Mouse (Mus musculus): ENCODE results near the gene Ier2.

The Ier2 gene

DNA sequence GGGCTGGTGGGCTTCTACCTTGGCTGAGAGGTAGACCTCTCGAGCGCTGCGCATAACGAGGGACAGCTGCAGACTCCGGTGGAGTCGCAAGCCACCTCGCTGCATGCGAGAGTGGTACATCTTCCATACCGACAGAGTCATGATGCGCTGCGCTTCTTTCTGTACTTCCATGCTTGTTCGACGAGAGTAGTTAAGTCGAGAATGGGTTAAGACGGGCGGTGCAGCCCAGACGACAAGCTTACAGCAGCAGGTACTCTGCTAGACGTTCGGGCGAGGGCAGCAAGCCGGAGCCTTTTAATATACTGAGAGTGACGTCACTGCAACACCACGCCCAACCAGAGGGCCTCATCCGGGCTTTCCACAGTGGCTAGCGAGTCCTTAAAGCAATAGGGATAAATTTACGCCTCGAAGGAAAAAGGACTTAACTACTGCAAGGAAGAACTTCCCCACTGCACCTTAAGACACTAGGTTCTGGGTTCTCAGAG is at the start of gene Ier2:
Ier2 (minus strand) TSS at position 272 of the 485 bp plus-strand sequence.
- DNase-seq, result peak; percentile 95

DNA sequence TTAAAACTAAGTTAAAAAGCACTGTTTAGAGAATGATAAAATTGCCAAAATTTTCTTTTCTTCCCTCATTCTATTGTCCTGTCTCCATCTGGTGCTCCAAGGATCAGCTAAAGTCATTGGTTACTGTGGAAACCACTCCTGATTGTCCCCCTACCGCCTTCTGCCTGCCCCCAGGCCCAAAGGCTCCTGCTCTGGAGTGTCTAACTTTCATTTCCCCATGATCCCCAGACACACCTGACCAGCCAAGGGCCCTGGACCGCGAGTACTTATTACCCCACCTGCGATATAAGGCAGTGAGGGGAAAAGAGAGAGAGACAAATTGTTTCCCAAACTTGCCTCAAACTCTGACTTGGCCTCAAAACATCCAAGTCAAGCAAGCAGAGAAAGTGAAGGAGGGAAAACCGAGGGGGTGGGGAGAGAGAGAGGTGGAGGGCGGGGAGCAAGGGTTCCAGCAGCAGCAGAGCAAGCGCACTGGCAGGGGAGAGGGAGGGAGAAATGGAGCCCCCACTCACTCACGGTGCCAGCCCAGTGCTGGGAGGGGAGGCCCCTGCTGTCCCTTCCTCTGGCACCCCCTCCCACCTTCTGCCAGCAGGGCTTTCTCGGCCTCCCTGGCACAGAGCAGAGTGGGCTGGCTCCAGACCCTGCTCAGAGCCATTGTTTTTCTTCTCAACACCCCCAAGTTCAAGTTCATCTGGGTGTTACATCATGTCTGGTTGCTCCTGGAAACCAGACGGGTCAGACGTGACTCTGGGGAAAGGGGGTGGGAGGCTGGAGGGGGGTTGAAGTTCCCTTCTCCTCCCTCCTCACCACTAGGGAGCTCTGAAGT is 49.5 kb upstream of the Ier2 start:
- no peak for DNase-seq

DNA sequence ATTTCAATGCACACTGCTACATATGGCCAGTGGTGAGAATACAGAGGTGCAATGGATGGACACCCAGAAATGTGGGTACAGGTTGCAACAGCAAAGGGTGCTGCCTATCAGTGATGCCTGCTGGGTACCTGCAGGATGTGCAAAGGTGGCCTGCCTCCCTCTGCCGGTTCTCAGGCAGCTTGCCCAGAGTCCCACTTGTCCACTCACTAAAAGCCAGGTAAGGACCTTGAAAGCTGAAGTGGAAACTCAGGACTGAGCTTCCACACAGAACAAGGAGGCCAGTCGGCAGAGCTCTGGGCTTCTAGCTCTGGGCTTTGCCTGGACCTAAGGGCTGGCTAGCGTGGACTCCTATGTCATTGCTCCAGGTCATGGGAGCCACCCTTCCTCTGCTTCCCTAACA is 48.7 kb upstream of the Ier2 start:
- no peak for DNase-seq

DNA sequence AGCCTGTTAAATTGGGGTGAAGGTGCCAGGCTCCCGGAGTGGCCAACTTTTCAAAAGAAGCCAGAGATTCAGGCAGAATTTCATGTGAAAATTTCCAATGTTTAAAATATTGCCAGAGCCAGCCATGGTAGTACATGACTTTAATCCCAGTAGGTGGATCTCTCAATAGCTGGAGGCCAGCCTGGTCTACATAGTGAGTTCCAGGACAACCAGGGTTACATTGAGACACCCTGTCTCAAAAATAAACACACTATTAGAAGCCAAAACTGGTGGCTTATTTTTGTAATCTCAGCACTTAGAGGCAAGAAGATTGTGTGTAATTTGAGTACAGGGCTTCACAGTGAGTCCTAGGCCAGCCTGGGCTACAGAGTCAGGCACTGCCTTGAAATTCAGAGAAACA is 47.3 kb upstream of the Ier2 start:
- DNase-seq, result no peak

DNA sequence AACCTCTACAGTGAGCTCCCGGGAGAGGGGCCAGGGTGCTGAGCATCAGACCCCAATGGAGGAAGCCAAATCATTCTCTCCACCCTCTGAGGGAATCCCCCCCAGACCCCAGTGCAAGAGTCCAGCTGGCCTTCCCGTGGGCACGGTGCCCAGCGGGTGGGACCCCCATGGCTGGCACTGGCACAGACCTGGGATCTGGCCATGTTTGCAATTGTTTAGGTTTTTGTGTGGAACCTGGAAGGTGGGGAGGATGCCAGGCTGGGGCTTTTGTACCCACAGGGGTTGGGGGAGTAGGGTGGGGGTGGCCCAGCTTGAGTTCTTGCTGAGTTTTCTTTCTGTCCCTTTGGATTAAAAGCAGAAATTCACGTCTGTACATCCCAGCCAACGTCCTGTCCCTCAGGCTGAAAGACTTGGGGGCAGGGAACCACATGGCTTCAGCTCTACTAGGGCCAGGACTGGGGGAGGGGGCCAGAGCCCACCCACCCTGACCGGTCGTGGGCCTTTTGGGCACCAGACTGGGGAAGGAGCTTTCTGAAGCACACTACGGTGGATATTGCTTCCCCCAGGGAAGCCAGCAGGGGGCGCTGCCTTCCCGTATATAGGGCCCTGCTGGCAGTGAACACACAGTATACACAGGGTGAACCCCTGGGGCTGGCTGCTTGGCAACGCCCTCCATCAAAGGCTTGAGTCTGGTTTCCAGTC is 46.3 kb upstream of the Ier2 start:
- DNase-seq, result peak; percentile 89

DNA sequence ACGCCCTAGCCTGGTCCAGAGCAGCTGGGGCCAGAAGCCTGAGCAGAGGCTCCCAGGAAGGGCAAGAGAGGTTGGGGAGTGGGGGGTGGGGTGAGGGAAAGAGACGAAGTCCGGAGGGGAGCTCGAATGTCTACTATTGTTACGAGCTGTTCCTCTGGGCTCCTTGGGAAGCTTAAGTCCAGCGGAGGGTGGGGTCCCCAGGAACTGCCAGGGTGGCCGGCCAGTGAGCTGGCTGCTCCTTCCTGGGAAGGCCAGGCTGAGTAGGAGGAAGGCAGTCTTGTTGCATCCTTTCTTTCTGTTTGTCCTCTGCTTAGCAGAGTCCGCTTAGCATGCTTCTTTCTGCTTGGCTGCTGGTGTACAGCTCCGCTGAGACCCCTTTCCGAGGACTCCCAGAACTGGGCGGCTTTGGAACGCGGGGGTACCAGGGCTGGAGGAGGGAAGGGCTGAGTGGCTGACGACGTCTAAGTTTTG is 45.5 kb upstream of the Ier2 start:
- DNase-seq, result no peak

DNA sequence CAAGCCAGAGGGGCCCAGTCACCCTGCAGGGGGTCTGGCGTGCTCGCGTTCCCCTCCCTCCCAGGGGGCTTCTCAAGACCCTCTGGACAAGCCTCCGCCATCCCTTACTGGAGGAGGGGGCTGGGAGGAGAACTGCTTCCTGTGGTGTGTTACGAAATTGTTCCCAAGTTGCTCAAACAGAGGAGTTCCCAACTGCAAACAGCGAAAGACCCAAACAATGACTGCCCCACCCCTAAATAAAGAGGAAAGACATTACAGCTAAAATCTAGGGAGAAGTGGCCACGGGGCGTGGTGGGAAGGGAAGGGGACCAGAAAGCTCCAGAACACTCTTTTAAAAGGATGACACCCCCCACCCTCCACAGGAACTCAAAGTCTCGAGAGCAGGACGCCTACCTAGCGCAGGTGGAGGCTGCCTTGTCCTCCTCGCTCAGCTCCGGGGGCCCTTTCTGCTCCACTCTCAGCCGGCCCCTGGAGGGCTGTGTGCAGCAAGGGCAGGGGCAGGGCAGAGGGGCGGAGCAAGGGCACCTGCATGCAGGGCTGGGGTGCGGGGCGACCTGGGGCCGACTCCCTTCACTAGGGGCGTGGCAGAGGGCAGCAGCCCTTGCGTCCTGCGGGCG is 44.7 kb upstream of the Ier2 start:
- DNase-seq, result no peak

DNA sequence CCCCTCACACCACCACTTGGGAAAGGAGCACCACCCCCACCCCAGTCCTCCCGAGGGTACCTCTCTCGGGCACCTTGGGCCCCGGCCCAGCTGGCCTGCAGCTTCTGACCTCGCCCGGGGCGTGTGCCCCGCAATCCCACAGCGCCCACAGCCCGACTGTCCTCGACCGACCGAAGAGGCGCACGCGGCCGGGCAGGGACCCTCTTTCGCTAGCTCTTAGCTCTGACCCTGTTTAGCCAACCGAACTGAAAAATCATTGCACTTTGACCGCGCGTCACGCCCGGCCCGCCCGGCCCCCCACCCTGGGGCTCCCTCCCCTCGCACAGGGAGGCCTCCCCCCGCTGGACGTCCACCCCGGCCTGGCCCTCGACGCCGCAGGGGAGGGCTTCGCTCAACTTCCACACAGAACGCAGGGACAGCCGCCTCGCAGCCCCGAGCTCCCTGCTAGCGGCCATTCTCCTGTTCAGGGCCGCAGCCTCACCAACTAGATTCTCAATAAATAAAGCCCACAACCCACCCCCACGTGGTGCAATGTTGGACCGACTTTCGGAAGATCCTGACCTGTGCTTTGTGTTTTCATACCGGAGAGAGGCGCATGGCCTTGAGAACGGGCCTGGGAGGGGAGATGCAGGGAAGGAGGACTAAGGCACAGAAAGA is 44.1 kb upstream of the Ier2 start:
- DNase-seq, result no peak

DNA sequence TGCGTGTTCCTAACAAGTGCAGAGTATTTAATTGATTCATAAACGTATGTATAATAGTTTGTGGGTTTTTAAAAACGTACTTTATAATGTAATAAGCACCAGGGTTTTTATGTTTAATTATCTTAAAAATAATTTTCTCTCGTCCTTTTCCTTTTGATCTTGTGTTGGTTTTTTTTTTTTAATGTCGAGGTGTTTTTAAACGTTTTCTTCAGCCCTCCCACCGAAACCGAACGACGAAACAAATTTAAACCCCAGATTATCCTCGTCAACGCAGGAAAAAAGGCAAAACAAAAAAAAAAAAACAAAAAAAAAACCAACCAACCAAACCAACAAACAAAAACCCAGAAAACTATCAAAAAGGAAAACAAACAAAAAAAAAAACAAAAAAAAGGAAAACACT is 43.3 kb upstream of the Ier2 start:
- DNase-seq, result no peak

DNA sequence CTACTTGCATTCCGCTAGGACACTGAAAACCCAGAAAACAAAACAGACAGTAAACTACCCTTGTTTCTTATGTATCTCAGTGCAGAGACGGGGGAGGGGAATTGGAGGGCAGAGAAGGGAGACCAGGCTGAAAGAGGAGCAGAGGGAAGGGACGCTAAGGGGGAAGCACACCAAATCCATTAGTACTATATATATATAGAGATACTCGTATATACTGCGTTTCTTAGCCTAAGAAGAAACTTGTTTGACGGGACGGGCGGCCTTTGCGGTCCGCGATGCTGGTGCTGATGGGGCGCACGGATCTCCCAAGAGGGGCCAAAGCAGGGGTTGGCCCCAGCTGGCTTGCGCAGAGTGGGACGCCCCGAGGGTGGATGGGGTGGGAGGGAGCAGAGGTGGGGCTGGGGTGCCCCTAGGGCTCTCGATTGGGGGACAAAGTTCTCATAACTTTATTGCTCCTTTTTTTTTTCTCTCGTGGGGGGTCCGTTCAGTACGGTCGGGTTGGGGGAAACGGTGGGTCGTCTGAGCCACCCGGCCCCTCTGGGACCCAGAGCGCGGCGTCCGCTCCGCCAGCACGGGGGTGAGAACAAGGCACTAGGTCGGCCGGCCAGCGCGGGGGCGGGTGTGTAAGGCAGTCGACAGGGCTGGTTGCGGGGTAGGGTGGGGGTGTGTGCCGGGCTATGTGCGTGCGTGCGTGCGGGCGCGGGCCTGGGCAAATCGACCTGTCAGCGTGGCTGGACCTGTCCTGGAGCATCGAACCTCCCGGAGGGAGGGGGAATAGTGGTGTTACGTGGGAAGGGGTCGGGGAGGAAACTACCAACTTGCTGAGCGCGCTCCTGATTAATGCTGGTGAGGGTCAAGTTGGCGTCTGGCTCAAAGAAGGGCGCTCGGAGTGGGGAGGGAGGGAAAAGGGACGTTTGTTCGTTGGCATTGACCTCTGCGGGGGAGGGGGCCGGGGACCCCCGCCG is 42.5 kb upstream of the Ier2 start:
- DNase-seq, result peak; percentile 29

DNA sequence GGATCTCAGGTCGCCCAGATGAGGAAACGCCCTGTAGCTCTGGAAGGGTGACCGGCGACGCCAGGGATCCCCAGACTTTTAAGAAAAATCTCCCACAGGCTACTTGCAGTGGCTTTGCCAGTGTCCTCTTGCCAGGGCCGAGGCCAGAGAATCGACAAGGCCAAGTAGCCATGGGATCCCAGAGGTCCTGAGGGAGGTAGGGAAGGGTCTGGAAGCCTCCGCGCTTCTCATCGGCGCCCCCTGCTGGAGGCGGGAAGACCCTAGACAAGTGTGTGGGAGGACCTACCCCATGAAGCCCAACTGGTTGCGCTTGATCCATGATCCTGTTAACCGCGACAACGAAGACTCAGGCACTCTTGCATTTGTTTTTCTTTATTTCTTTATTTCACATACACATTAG is 41.7 kb upstream of the Ier2 start:
- DNase-seq, result peak; percentile 62

DNA sequence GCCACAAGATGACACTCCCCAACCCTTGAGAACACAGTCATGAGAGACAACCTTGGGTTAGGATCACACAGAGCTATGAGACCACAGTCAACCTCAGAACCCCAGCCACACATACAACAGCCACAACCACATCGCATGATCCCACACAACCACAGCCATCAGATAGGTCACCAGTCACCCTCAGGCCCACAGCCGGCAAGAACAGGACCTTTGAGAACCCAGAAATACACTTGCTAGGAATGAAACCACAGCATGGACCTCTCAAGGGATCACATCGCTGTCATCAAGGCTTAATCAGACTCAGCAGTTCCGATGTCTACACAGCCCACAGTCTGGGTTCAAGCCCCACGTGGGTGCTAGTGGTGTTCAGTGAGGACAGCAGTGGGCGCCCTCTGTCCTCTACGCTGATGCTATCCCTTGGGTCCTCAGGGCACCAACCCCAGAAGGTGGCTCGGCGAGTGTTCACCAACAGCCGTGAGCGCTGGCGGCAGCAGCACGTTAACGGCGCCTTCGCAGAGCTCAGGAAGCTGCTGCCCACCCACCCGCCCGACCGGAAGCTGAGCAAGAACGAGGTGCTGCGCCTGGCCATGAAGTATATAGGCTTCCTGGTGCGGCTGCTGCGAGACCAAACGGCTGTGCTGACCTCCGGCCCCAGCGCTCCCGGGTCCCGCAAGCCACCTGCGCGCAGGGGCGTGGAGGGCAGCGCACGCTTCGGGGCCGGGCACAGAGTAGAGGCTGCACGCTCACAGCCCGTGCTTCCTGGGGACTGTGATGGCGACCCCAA is 41.0 kb upstream of the Ier2 start:
- DNase-seq, result no peak

DNA sequence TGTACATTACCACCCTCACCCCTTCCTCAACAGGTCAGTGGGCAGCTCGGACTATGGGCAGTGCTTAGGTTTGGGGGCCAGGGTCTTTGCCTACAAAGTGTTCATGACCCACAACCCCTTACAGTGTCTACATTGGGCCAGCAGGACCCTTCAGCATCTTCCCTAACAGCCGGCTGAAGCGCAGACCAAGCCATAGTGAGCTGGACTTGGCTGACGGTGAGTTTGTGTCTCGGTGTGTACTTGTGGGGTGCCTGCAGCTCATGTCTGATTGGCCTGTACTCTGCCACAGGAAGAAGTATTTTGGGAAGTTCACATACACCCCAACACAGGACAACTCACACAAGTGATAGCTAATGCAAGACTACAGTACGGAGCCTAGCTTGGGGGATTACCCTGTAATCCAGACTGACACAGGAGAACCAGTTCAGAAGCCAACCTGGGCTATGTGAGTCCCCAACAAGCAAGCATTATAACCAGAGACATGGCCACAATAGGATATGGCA is 40.4 kb upstream of the Ier2 start:
- DNase-seq, result no peak

DNA sequence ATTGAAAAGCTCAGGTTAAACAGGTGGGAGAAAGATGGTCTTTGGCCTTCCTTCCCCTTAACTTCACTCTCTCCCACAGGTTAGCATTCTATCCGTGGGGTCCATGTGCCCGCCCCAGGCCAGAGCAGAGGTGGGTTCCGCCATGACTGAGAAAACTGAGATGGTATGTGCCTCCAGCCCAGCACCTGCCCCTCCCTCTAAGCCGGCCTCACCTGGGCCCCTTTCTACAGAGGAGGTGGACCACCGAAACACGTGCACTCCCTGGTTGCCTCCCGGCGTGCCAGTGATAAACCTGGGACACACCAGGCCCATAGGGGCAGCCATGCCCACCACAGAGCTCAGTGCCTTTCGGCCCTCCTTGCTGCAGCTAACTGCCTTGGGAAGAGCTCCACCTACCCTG is 39.9 kb upstream of the Ier2 start:
- peak; percentile 17 for DNase-seq

DNA sequence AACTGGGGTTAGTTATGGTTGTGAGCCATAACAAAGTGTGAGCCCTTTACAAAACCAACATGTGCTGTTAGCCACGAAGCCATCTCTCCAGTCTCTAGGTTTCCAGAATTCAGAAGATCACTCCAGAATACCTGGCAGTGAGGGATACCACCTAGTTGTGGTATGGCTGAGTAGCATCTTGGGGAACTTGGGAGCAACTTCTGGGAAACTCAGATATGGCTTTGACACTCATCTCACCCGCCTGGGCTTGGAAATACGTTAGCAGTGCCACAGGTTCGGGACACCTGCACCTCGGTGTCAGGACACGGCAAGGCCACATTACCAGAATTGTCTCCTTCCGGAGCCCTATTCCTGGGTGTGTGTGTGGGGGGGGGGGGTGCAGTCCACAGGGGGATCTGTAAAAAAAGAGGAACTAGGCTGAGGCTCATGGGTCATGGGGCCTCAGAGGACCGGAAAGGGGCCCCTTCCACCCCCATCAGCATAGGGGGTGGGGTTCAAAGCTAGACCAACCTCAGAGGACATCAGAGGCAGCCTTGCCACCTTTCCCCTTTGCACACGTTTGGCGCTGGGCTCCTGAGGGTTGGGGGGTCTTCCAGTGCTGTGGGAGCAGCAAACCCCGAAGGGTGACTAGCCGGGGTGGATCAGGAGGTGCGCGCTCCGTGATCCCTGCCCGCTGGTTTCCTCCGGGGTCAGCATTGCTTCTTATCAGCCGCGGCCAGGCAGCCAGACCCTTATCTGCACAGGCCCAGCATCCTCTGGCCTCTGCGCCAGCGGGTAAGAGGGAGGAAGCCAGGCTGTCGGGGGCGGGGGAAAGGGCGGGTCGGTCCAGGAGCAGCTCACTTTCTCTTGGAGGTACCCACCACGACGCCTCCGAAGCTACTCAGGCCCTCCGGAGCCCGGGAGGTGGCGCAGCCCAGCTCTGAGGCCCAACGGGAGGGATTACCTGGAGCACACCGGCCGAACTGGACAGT is 38.6 kb upstream of the Ier2 start, which contains the start of gene Lyl1:
Lyl1 (plus strand) TSS at position 517 of the 971 bp plus-strand sequence.
- DNase-seq, result peak; percentile 17

DNA sequence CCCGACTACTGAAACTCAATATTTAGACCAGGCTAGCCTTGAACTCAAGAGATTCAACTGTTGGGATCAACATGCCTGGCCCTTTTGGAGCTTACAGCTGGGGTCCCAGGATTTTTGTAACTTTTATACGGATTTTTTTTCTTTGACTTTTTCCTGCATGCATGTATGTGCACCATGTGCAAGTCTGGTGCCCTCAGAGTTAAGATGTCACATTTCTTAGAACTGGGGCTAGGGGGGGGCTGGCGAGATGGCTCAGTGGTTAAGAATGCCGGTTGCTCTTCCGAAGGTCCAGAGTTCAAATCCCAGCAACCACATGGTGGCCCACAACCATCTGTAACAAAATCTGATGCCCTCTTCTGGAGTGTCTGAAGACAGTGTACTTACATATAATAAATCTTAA is 37.9 kb upstream of the Ier2 start:
- no peak for DNase-seq

DNA sequence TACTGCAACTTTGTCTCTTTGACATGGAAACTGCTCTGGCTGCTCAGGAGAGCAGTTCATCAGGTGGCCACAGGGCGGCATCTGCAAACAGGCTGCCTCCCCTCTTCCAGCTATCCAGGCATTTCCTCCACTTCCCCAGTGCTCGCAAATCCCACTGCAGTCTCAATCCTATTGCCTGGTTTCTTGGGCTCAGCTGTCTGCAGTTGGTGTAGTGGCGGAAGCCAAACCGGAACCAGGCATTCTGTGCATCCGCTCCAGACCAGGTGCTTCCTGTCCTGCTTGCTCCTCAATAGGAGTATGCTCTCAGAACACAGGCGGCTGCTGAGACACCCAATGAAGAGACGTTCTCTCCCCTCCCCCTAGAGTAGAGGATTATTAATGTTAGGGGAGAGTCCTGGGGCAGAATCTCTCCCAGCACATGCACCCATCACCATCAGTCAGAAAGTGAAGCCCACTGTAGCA is 37.2 kb upstream of the Ier2 start:
- DNase-seq, result peak; percentile 52

DNA sequence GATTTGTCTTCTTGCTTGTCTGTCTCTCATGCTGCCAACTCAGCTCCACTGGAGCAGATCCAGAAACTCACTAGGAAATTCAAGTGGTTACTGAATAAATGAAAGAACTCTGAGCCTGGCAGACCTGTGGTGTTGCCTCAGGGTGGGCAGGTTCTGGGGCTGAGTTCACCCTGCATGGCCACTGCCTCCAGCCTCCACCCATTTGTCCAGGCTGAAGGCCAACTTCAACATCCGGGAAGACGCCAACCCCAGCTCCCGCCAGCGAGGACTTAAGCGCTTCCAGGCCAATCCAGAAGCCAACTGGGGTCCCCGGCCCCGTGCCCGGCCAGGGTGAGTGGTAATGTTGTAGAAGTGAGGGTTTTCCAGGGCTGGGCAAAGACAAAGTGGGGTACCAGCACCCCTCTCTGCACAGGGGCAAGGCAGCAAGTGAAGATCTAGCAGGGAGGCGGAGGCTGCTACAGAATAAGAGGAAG is 36.3 kb upstream of the Ier2 start:
- peak; percentile 32 for DNase-seq

DNA sequence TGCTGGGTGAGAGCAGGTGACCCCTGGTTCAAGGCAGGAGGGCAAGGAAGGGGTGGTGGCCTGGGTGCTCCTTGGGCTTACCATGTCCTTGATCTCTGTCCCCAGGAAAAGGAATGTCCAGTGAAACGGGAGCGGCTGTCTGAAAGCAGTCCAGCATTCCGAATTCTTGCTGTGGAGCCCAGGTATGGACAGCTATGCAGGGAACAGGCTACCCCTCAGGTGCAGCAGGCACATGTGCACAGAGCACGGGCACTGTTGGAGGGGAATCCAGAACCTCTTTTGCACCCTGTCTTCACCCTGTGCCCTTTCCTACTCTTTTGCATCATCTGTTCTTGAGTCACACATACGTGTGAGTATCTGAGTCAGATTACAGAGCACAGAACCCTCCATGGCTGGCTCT is 35.6 kb upstream of the Ier2 start:
- DNase-seq, result no peak
